Mouse (Mus musculus) forebrain, embryonic 14.5 days (tissue): Measurements from ENCODE around the gene Cnr2. TPM values are rescaled to one million over a fixed set of nuclear protein-coding genes. Genes with fewer than 3 reads are reported as not detected.

Experiments
- ATAC-seq: fragments of 200-750 bp; cut with Nextera tagmentation; 2 replicates; pipeline ENCODE4 v1.8.0; 2017; ENCODE audit warnings: mild to moderate bottlenecking, moderate library complexity
- DNase-seq: peaks from one replicate; pipeline ENCODE4 v3.0.0-alpha.2; 2015; ENCODE audit warnings: low spot score
- H3K27ac ChIP-seq: fragments of 300-500 bp; sonication (generic); 2 replicates; pipeline ENCODE4 v1.5.1; 2014; ENCODE audit warnings: low read depth, mild to moderate bottlenecking, control low read depth, low read length, moderate library complexity
- H3K27me3 ChIP-seq: fragments of 300-500 bp; sonication (generic); replicated peaks from 2 replicates; pipeline ENCODE4 v1.6.1; 2014; ENCODE audit warnings: low read length, control low read depth, mixed read lengths; ENCODE audit not compliant: control insufficient read depth, insufficient read depth
- H3K36me3 ChIP-seq: fragments of 300-500 bp; sonication (generic); 2 replicates; pipeline ENCODE4 v1.6.1; 2014; ENCODE audit warnings: low read length, control low read depth; ENCODE audit not compliant: control insufficient read depth, insufficient read depth
- H3K4me1 ChIP-seq: fragments of 300-500 bp; sonication (generic); 2 replicates; pipeline ENCODE4 v1.6.1; 2014; ENCODE audit warnings: antibody characterized with exemption, low read length, control low read depth; ENCODE audit not compliant: control insufficient read depth, insufficient read depth
- H3K4me2 ChIP-seq: fragments of 300-500 bp; sonication (generic); 2 replicates; pipeline ENCODE4 v1.6.1; 2014; ENCODE audit warnings: mild to moderate bottlenecking, control low read depth, low read length
- H3K4me3 ChIP-seq: fragments of 300-500 bp; sonication (generic); 2 replicates; pipeline ENCODE4 v1.5.1; 2014; ENCODE audit warnings: low read depth, low read length, control low read depth
- H3K9ac ChIP-seq: fragments of 300-500 bp; sonication (generic); 2 replicates; pipeline ENCODE4 v1.6.1; 2014; ENCODE audit warnings: mild to moderate bottlenecking, low read length, control low read depth, moderate library complexity
- H3K9me3 ChIP-seq: fragments of 300-500 bp; sonication (generic); replicated peaks from 2 replicates; pipeline ENCODE4 v1.6.1; 2016; ENCODE audit warnings: low read length, control low read depth, mixed read lengths; ENCODE audit not compliant: control insufficient read depth
- WGBS: fragments of 180-500 bp; shearing (Covaris S2); extraction: QIAGEN DNeasy Blood & Tissue Kit; methylation state at CpG from one replicate; pipeline ENCODE4 v1.1.7; 2014; 5-methylcytosine and 5-hydroxymethylcytosine counted together
- polyA plus RNA-seq: library from polyadenylated mRNA; unstranded; fragments of >200 nt; fragmentation: Nextera tagmentation; extraction: Ambion mirVana; gene quantifications from 2 replicates; pipeline ENCODE4 v1.2.1, GENCODE M21; 2014

The Cnr2 gene
- polyA plus RNA-seq, 1 experiment from 2014 or later = 0.10 TPM

DNA sequence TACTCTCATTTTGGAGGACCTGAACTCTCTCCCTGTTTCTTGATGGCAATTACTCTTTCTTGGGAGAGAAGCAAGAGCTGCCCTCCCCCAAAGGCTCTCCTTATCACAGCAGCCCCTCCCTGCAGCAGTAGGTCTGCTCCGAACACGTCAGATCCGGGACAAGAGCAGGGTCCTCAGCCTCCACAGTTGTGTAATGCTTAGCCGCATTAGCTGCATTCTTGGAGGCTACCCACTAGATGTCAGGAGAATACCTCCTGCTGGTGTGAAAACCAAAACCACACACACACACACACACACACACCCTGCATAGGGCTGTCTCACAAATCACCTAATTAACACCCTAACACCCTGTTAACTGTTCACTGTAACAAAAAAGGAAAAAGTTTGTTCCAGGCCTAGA is 2.3 kb upstream of the Cnr2 start:
- ATAC-seq (no peak), DNase-seq (no peak)
- no peak overlapping the region for H3K4me3 ChIP-seq
- no peak overlapping the region for H3K4me2 ChIP-seq
- 59% methylated on average over 4 of the region's 4 CpGs for WGBS
- no peaks in the 10 kb centered on the region for H3K4me1 ChIP-seq
- no peaks in the 10 kb centered on the region for H3K27me3 ChIP-seq
- H3K9ac ChIP-seq = no peak overlapping the region
- no peaks in the 10 kb centered on the region for H3K9me3 ChIP-seq
- no peaks in the 10 kb centered on the region for H3K36me3 ChIP-seq
- H3K27ac ChIP-seq = no peak overlapping the region

DNA sequence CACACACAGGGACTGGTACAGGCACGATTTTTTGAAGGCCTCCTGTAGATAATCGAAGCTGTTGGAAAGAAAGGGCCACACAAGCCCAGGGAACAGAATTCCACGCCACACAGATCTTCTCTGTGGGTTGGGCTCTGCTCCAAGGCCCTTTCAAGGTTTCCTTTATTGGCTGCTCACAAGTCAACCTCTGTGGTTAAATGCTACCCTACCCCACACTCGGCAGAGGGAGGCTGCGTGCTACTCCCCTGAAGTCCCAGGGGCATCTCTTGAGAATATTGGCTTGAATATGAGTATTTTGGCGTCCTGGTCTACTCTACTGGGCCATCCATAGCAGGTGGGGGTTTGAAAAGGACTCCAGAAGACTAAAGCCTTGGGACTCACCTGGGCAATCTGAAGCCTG is 963 bp downstream of the Cnr2 start:
- no peak overlapping the region for H3K4me2 ChIP-seq
- H3K4me3 ChIP-seq = no peak overlapping the region
- no peaks in the 10 kb centered on the region for H3K9me3 ChIP-seq
- no peak for ATAC-seq
- no peaks in the 10 kb centered on the region for H3K36me3 ChIP-seq
- no peak overlapping the region for H3K27ac ChIP-seq
- no peaks in the 10 kb centered on the region for H3K4me1 ChIP-seq
- no peaks in the 10 kb centered on the region for H3K27me3 ChIP-seq
- H3K9ac ChIP-seq = no peak overlapping the region
- 71% methylated on average over 6 of the region's 6 CpGs for WGBS
- no peak for DNase-seq

DNA sequence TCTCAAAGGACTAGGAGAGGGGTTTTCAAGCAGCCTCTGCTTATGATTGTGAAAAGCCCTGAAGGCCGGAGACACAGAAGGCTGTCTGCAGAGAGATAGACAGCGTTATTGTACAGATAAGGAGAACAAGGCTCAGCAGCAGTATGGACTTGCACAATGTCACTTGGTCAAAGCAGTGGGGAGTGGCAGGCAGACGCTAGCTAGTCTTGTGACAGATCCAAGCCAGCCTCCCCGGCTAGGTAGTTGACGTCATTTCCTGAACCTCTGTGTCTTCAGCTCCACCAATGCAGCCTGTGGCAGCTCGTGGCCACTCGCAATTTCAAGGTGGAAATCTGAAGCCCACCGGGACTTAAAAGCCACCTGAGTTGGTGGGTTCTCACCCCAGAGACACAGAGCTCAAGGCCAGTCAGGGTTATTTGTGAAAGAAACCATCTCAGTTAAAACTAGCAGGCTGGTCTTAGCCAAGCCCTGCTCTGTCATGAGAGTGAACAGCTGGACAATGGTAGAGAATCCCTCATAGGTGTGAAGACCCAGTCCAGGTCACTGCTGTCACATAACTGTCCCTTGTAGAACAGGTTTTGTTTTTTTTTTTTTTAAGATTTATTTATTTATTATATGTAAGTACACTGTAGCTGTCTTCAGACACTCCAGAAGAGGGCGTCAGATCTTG is 3.3 kb downstream of the Cnr2 start:
- DNase-seq (no peak), ATAC-seq (no peak)
- H3K27ac ChIP-seq = no peak overlapping the region
- no peak overlapping the region for H3K4me3 ChIP-seq
- H3K4me1 ChIP-seq = no peaks in the 10 kb centered on the region
- 82% methylated on average over 8 of the region's 9 CpGs for WGBS
- H3K36me3 ChIP-seq = no peaks in the 10 kb centered on the region
- H3K9me3 ChIP-seq = no peaks in the 10 kb centered on the region
- H3K4me2 ChIP-seq = no peak overlapping the region
- H3K27me3 ChIP-seq = no peaks in the 10 kb centered on the region
- H3K9ac ChIP-seq = no peak overlapping the region

DNA sequence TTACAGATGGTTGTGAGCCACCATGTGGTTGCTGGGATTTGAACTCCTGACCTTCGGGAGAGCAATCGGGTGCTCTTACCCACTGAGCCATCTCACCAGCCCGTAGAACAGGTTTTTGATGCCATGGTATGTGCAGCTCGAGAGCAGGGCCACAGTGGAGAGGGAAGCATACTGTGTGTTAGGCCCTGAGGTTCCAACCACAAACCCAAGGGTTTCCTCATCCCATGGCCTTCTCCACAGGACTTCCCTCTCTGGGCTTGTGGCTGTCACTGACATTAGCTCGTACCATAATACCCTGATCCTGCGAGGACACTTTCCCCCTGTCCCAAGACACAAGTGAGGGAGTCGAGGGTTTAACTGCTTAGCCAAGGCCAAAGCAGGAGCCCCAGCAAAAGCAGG is 3.9 kb downstream of the Cnr2 start:
- H3K9ac ChIP-seq = no peak overlapping the region
- WGBS = 87% methylated on average over 7 of the region's 7 CpGs
- no peaks in the 10 kb centered on the region for H3K9me3 ChIP-seq
- no peaks in the 10 kb centered on the region for H3K27me3 ChIP-seq
- H3K4me3 ChIP-seq = no peak overlapping the region
- no peaks in the 10 kb centered on the region for H3K36me3 ChIP-seq
- ATAC-seq (no peak), DNase-seq (no peak)
- no peaks in the 10 kb centered on the region for H3K4me1 ChIP-seq
- H3K27ac ChIP-seq = no peak overlapping the region
- H3K4me2 ChIP-seq = no peak overlapping the region

DNA sequence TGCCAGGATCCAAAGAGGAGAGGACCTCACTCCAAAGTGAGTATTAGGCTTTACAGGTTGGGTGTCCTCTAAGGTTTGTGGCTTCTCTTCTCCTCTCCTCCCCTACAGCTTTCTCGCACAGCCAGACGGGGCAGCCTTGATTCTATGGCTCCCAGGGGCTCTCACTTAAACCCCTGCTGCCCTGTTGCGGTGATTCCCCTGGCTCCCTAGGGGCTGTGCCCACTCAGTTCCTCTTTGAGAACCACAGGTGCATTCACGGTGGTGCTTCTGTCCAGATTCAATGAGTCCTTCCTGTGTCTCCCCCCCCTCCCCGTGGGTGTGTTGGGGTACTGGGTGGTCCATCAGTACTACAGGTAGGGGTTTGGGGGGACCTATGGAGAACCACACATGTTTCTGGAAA is 4.8 kb downstream of the Cnr2 start:
- no peaks in the 10 kb centered on the region for H3K4me1 ChIP-seq
- H3K36me3 ChIP-seq = no peaks in the 10 kb centered on the region
- no peaks in the 10 kb centered on the region for H3K27me3 ChIP-seq
- H3K9me3 ChIP-seq = no peaks in the 10 kb centered on the region
- no peak for ATAC-seq
- no peak for DNase-seq
- H3K27ac ChIP-seq = no peak overlapping the region
- no peak overlapping the region for H3K4me3 ChIP-seq
- H3K4me2 ChIP-seq = no peak overlapping the region
- no peak overlapping the region for H3K9ac ChIP-seq
- 79% methylated on average over 5 of the region's 5 CpGs for WGBS

DNA sequence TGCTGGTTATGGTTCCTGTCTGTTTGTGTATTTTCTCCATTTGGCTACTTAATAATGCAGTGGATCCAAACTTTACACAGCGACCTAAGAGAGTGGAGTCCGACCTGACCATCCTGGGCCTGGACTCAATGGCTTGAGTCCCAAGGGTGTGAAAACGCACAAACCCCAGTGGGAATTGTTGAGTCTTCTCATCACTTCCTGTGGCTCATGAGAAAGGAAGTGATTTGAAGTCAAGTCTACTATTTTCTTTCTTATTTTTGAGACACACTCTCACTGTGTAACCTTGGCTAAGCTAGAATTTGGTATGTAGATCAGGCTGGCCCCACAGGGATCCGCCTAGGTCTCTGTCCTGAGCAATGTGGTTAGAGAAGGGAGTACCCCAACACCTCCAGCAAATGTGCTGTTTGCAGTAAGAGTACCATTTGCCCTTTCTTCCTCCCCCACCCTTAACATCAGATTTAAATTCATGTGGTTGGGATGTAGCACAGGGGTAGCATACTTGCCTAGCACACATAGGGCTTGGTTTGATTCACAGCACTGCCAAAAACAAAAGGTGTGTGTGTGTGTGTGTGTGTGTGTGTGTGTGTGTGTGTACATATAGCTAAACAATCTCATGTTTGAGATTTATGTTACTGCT is 7.5 kb downstream of the Cnr2 start:
- WGBS = 86% methylated on average over 4 of the region's 4 CpGs
- no peaks in the 10 kb centered on the region for H3K9me3 ChIP-seq
- H3K9ac ChIP-seq = no peak overlapping the region
- no peak overlapping the region for H3K4me3 ChIP-seq
- H3K4me1 ChIP-seq = no peaks in the 10 kb centered on the region
- no peaks in the 10 kb centered on the region for H3K27me3 ChIP-seq
- H3K36me3 ChIP-seq = no peaks in the 10 kb centered on the region
- ATAC-seq = no peak
- no peak for DNase-seq
- H3K27ac ChIP-seq = no peak overlapping the region
- H3K4me2 ChIP-seq = no peak overlapping the region

DNA sequence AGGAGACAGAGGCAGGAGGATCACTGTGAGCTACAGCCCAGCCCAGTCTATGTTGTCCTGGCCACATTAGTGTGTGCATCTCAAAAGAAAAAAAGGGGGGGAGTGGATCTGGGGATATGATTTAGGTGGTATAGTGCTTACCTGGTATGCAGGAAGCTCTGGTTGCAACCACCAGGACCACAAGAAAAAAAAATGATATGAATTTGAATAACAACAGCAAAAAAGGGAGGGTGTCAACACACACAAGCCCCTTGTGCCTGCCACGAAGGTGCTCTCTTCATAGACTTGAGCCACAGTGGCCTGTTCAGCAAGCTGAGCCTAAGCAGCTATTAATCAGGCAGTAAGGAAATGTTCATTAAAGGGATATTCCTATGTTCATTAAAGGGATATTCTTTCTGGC is 9.6 kb downstream of the Cnr2 start:
- no peak overlapping the region for H3K27ac ChIP-seq
- no peaks in the 10 kb centered on the region for H3K9me3 ChIP-seq
- H3K4me3 ChIP-seq = no peak overlapping the region
- WGBS = 47% methylated on average over 1 of the region's 1 CpGs
- no peak overlapping the region for H3K9ac ChIP-seq
- ATAC-seq (no peak), DNase-seq (no peak)
- H3K4me2 ChIP-seq = no peak overlapping the region
- no peaks in the 10 kb centered on the region for H3K36me3 ChIP-seq
- H3K27me3 ChIP-seq = no peaks in the 10 kb centered on the region
- no peaks in the 10 kb centered on the region for H3K4me1 ChIP-seq

DNA sequence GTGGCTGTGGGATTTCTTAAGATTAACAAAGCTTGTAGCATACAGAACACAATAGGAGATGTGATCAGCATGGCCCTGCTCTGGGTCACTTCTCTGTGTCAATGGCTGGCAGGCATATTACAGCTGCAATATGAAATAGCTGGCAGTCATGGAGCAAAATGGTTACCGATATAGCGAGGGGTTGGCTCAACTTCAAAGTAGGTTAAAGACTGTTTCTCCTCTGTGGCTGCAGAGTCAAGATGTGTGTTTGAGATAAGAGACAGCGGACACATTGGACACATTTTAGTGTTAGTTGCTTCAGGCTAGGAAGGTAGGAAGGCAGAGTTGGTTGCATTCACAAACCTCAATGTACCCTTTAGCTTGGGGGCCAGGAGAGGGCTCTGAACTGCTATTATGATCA is 11.4 kb downstream of the Cnr2 start:
- no peaks in the 10 kb centered on the region for H3K4me1 ChIP-seq
- no peak for ATAC-seq
- 93% methylated on average over 3 of the region's 3 CpGs for WGBS

DNA sequence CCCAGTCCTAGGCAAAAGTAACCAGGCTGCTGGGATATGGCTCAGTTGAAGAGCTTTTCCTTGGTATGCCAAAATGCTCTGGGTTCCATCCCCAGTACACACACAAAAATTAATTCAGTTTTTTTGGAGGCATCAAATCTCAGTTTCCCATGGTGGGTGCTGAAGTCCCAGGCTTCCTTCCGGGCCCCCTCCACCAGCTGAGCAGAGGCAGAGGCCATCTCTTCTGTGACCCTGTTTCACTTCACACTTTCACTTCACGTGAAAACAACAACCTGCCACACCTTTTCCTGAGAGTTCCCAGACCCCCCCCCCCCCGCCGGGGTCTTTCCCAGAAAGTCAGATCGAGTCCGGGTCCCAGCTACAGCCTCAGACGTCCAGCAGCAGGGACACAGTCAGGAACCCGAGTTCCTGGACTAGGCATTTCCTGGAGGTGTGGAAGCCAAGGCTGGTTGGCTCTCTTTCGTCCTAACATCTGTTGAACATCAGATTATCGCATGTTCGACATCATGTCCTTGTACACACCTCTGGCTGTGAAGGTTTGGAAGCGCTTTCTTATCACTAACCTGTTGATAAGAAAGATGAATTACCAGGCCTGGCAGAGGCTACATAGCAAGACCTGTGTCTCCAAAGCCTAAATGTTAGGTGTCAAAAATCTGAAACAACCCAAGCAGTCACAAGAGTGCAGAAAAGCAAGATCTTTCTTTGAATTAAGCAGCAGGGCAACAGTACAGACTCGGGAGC is 14.3 kb downstream of the Cnr2 start:
- no peak overlapping the region for H3K27ac ChIP-seq
- H3K36me3 ChIP-seq = no peaks in the 10 kb centered on the region

More for the DNA sequence above, 11.4 kb downstream of the Cnr2 start:
- no peaks in the 10 kb centered on the region for H3K36me3 ChIP-seq
- no peak overlapping the region for H3K4me2 ChIP-seq
- H3K9me3 ChIP-seq = no peaks in the 10 kb centered on the region
- DNase-seq = no peak
- H3K9ac ChIP-seq = no peak overlapping the region
- H3K27me3 ChIP-seq = no peaks in the 10 kb centered on the region
- H3K27ac ChIP-seq = no peak overlapping the region
- no peak overlapping the region for H3K4me3 ChIP-seq

More for the DNA sequence above, 14.3 kb downstream of the Cnr2 start:
- H3K4me1 ChIP-seq = 0 out of 2 replicates have a peak, but pooled peaks cover 3% of the 10 kb centered on the region
- no peak overlapping the region for H3K4me3 ChIP-seq
- H3K9me3 ChIP-seq = no peaks in the 10 kb centered on the region
- no peak overlapping the region for H3K4me2 ChIP-seq
- WGBS = 74% methylated on average over 13 of the region's 13 CpGs
- no peak overlapping the region for H3K9ac ChIP-seq
- no peak for ATAC-seq
- no peaks in the 10 kb centered on the region for H3K27me3 ChIP-seq
- DNase-seq = no peak
